Mouse (Mus musculus) hindbrain, embryonic 14.5 days (tissue): ENCODE data around the gene Kmt2c. TPM values are rescaled to one million over a fixed set of nuclear protein-coding genes. Genes with fewer than 3 reads are reported as not detected.

Experiments
- ATAC-seq: fragments of 200-750 bp; cut with Nextera tagmentation; 2 replicates; pipeline ENCODE4 v1.8.0; 2017; ENCODE audit warnings: moderate number of reproducible peaks, mild to moderate bottlenecking, moderate TSS enrichment, moderate library complexity; ENCODE audit not compliant: low FRiP score
- DNase-seq: peaks from one replicate; pipeline ENCODE4 v3.0.0-alpha.2; 2015; ENCODE audit warnings: low spot score
- H3K27ac ChIP-seq: fragments of 300-500 bp; sonication (generic); 2 replicates; pipeline ENCODE4 v1.5.1; 2014; ENCODE audit warnings: mild to moderate bottlenecking, moderate library complexity
- H3K27me3 ChIP-seq: fragments of 300-500 bp; sonication (generic); 2 replicates; pipeline ENCODE4 v1.6.1; 2014; ENCODE audit warnings: mild to moderate bottlenecking, low read length, mixed read lengths; ENCODE audit not compliant: control insufficient read depth, insufficient read depth
- H3K36me3 ChIP-seq: fragments of 300-500 bp; sonication (generic); replicated peaks from 2 replicates; pipeline ENCODE4 v1.6.1; 2014; ENCODE audit not compliant: control insufficient read depth, insufficient read depth
- H3K4me1 ChIP-seq: fragments of 300-500 bp; sonication (generic); replicated peaks from 2 replicates; pipeline ENCODE4 v1.6.1; 2014; ENCODE audit warnings: antibody characterized with exemption, low read length, mixed read lengths; ENCODE audit not compliant: control insufficient read depth, insufficient read depth
- H3K4me2 ChIP-seq: fragments of 300-500 bp; sonication (generic); replicated peaks from 2 replicates; pipeline ENCODE4 v1.6.1; 2014; ENCODE audit warnings: mild to moderate bottlenecking, moderate library complexity
- H3K4me3 ChIP-seq: fragments of 300-500 bp; sonication (generic); replicated peaks from 2 replicates; pipeline ENCODE4 v1.5.1; 2014; ENCODE audit warnings: mild to moderate bottlenecking, low read length
- H3K9ac ChIP-seq: fragments of 300-500 bp; sonication (generic); 2 replicates; pipeline ENCODE4 v1.6.1; 2014
- H3K9me3 ChIP-seq: fragments of 300-500 bp; sonication (generic); 2 replicates; pipeline ENCODE4 v1.6.1; 2016; ENCODE audit warnings: low read length; ENCODE audit not compliant: control insufficient read depth
- WGBS: fragments of 180-500 bp; shearing (Covaris S2); extraction: QIAGEN DNeasy Blood & Tissue Kit; methylation state at CpG from one replicate; pipeline ENCODE4 v1.1.7; 2014; 5-methylcytosine and 5-hydroxymethylcytosine counted together
- polyA plus RNA-seq: library from polyadenylated mRNA; unstranded; fragments of >200 nt; fragmentation: Nextera tagmentation; extraction: Ambion mirVana; gene quantifications from 2 replicates; pipeline ENCODE4 v1.2.1, GENCODE M21; 2014

The Kmt2c gene
- polyA plus RNA-seq, 1 experiment from 2014 or later, result 26.8 TPM

GRCm38 (mm10) chr5:25422576-25422975 is 76.0 kb downstream of the Kmt2c start:
- H3K27me3 ChIP-seq, result no peaks in the 10 kb centered on the region
- H3K4me1 ChIP-seq, result no peaks in the 10 kb centered on the region
- H3K36me3 ChIP-seq, result no peaks in the 10 kb centered on the region
- H3K4me3 ChIP-seq, result no peak overlapping the region
- no peak overlapping the region for H3K27ac ChIP-seq
- no peak overlapping the region for H3K9ac ChIP-seq
- no peak for DNase-seq
- ATAC-seq, result no peak
- no peak overlapping the region for H3K4me2 ChIP-seq
- H3K9me3 ChIP-seq, result no peaks in the 10 kb centered on the region
- WGBS, result 74% methylated on average over 1 of the region's 1 CpGs

DNA sequence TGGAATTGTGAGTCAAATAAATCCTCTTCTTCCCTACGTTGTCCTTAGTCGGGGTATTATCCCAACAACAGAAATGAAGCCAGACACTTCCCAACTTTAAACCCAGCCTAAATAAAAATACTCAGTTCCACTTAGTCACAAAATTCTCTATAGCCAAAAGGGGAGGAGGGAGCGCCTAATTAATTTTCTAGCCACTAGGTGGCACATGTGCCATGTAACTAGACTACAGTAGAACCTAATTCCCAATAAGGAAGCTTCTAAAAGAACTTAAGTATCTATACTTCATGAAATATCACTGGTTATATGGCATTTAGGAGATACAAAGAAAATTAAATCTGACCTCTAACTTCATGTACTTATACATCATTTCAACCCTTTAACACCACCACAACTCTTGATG is 78.0 kb downstream of the Kmt2c start:
- no peak for ATAC-seq
- Histone ChIP-seq H3K27ac (no peak overlapping the region), H3K4me1 (no peaks in the 10 kb centered on the region), H3K9ac (no peak overlapping the region), H3K9me3 (no peaks in the 10 kb centered on the region), H3K36me3 (no peaks in the 10 kb centered on the region), H3K4me3 (no peak overlapping the region), H3K27me3 (no peaks in the 10 kb centered on the region), H3K4me2 (no peak overlapping the region)
- peak; percentile 78 for DNase-seq
- 43% methylated on average over 3 of the region's 3 CpGs for WGBS

DNA sequence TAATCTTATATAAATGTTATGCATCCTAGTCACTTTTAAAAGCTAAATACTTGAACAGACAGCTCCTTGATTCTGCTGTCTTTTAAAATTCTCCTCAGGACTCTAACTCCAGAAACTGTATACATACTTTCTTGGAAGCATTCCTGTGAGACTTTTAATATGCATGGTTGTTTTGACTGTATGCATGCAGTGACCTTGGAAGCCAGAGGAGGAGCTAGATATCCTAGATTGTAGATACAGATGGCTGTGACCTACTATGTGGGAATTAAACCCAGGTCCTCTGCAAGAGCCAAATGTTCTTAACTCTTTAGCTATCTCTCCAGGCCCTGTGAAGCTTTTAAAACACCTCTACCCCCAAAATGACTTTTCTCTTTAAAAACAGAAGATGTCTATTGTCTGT is 83.2 kb downstream of the Kmt2c start:
- Histone ChIP-seq H3K4me2 (no peak overlapping the region), H3K9ac (no peak overlapping the region), H3K27me3 (no peaks in the 10 kb centered on the region), H3K4me1 (no peaks in the 10 kb centered on the region), H3K9me3 (no peaks in the 10 kb centered on the region), H3K36me3 (peaks cover 11% of the 10 kb centered on the region; the same call in 1 of the 2 replicates), H3K4me3 (no peak overlapping the region), H3K27ac (no peak overlapping the region)
- no peak for ATAC-seq
- DNase-seq, result no peak

DNA sequence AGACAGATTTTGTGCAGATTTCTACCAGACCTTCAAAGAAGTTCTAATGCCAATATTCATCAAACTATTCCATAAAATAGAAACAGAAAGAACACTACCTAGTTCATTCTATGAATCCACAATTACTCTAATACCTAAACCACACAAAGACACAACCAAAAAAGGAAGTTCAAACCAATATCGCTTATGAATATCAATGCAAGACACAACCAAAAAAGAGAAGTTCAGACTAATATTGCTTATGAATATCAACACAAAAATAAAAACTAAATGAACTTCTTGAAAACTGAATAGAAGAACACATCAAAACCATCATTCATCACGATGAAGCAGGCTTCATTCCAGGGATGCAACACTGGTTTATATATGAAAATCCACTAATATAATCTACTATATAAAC is 101.9 kb downstream of the Kmt2c start:
- Histone ChIP-seq H3K4me2 (no peak overlapping the region), H3K36me3 (peaks cover 15% of the 10 kb centered on the region; the same call in 1 of the 2 replicates), H3K4me1 (no peaks in the 10 kb centered on the region), H3K27me3 (no peaks in the 10 kb centered on the region), H3K9ac (no peak overlapping the region), H3K27ac (no peak overlapping the region), H3K9me3 (no peaks in the 10 kb centered on the region), H3K4me3 (no peak overlapping the region)
- 96% methylated on average over 2 of the region's 2 CpGs for WGBS
- ATAC-seq, result no peak
- DNase-seq, result no peak

GRCm38 (mm10) chr5:25392655-25393054 is 105.9 kb downstream of the Kmt2c start:
- no peak overlapping the region for H3K4me3 ChIP-seq
- DNase-seq (no peak), ATAC-seq (no peak)
- WGBS, result 79% methylated on average over 2 of the region's 2 CpGs
- no peaks in the 10 kb centered on the region for H3K4me1 ChIP-seq
- no peak overlapping the region for H3K4me2 ChIP-seq
- peaks cover 10% of the 10 kb centered on the region; the same call in 1 of the 2 replicates for H3K36me3 ChIP-seq
- no peaks in the 10 kb centered on the region for H3K9me3 ChIP-seq
- H3K27ac ChIP-seq, result no peak overlapping the region
- no peak overlapping the region for H3K9ac ChIP-seq
- H3K27me3 ChIP-seq, result no peaks in the 10 kb centered on the region

GRCm38 (mm10) chr5:25383581-25383980 is 115.0 kb downstream of the Kmt2c start:
- DNase-seq (no peak), ATAC-seq (no peak)
- no peak overlapping the region for H3K9ac ChIP-seq
- no peak overlapping the region for H3K4me3 ChIP-seq
- H3K4me1 ChIP-seq, result 0 out of 2 replicates have a peak, but pooled peaks cover 3% of the 10 kb centered on the region
- peaks cover 13% of the 10 kb centered on the region for H3K36me3 ChIP-seq
- no peak overlapping the region for H3K4me2 ChIP-seq
- H3K27ac ChIP-seq, result no peak overlapping the region
- H3K27me3 ChIP-seq, result no peaks in the 10 kb centered on the region
- no peaks in the 10 kb centered on the region for H3K9me3 ChIP-seq
- WGBS, result 87% methylated on average over 11 of the region's 11 CpGs

- ATAC-seq (no peak), DNase-seq (no peak)
- Histone ChIP-seq H3K27me3 (no peaks in the 10 kb centered on the region), H3K36me3 (peaks cover 6% of the 10 kb centered on the region; the same call in 1 of the 2 replicates), H3K4me1 (0 out of 2 replicates have a peak, but pooled peaks cover 3% of the 10 kb centered on the region), H3K4me2 (no peak overlapping the region), H3K9ac (no peak overlapping the region), H3K9me3 (no peaks in the 10 kb centered on the region), H3K27ac (no peak overlapping the region), H3K4me3 (no peak overlapping the region)
Observed at GRCm38 (mm10) chr5:25379188-25379587, 119.4 kb downstream of the Kmt2c start.

DNA sequence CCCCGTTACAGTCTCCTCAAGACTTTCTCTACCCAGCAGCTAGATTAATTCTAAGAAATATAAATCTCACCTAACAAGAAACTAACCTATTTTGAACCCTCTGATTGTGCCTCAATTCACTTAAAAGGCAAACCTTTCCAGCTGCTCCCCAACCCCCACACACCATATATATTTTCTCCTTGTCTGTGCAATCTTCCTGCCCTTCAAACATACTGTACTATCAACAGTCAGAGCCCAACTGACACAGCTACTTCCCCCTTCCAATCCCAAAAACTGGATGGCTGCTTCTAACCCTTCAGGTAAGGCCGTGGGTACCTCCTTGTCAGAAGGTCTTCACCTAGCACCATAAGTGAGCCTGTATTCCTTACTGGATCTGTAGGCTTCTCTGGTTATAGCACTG is 130.2 kb downstream of the Kmt2c start:
- WGBS, result 97% methylated on average over 2 of the region's 2 CpGs
- no peak overlapping the region for H3K4me3 ChIP-seq
- no peak overlapping the region for H3K9ac ChIP-seq
- peaks cover 7% of the 10 kb centered on the region for H3K36me3 ChIP-seq
- no peaks in the 10 kb centered on the region for H3K27me3 ChIP-seq
- no peak overlapping the region for H3K4me2 ChIP-seq
- DNase-seq (no peak), ATAC-seq (no peak)
- no peaks in the 10 kb centered on the region for H3K4me1 ChIP-seq
- no peaks in the 10 kb centered on the region for H3K9me3 ChIP-seq
- no peak overlapping the region for H3K27ac ChIP-seq

- H3K9ac ChIP-seq, result no peak overlapping the region
- no peaks in the 10 kb centered on the region for H3K9me3 ChIP-seq
- no peak overlapping the region for H3K27ac ChIP-seq
- peaks cover 7% of the 10 kb centered on the region; the same call in 1 of the 2 replicates for H3K36me3 ChIP-seq
- DNase-seq (no peak), ATAC-seq (no peak)
- H3K4me3 ChIP-seq, result no peak overlapping the region
- H3K27me3 ChIP-seq, result no peaks in the 10 kb centered on the region
- 88% methylated on average over 1 of the region's 1 CpGs for WGBS
- no peaks in the 10 kb centered on the region for H3K4me1 ChIP-seq
- H3K4me2 ChIP-seq, result no peak overlapping the region
Observed at GRCm38 (mm10) chr5:25367126-25367525, 131.5 kb downstream of the Kmt2c start.

GRCm38 (mm10) chr5:25353509-25353908 is 145.1 kb downstream of the Kmt2c start:
- Histone ChIP-seq H3K9ac (no peak overlapping the region), H3K27me3 (no peaks in the 10 kb centered on the region), H3K4me1 (no peaks in the 10 kb centered on the region), H3K27ac (no peak overlapping the region), H3K36me3 (peaks cover 37% of the 10 kb centered on the region), H3K9me3 (no peaks in the 10 kb centered on the region), H3K4me2 (no peak overlapping the region), H3K4me3 (no peak overlapping the region)
- DNase-seq (no peak), ATAC-seq (no peak)
- WGBS, result 96% methylated on average over 2 of the region's 2 CpGs
